In genomic region chr17:71264739-71265138, GRCm38 (mm10) we compare ENCODE assay signal across 19 mouse cellular contexts. TPM values are rescaled to one million over a fixed set of nuclear protein-coding genes. Genes with fewer than 3 reads are reported as not detected.
DNase-seq lines count a peak whose midpoint lies in the region; ATAC-seq and TF ChIP-seq lines count a peak whose summit lies in the region.
"Had no signal": no experiment of that assay in that cellular context is flagged by ENCODE, and none has a peak within 500 bp of the region (broad histone marks: within the 10 kb centered on the region; RNA-seq: fewer than 3 reads in every experiment).

No protein-coding gene starts in this region.

- WGBS in heart, embryonic 14.5 days: 15% methylated on average over 4 of the region's 4 CpGs
- WGBS in limb, embryonic 10.5 days: 84% methylated on average over 4 of the region's 4 CpGs

- DNase-seq in heart, postnatal 14 days: no peak
- DNase-seq in G1E (ENCODE audit: low spot score): peak; percentile 61
- no peak for DNase-seq in limb, embryonic 10.5 days (ENCODE audit: low spot score)
- no peak for DNase-seq in right cerebral cortex, postnatal 36 days (ENCODE audit: low spot score in 2 of 2)
- DNase-seq: adrenal gland, postnatal 10 days; cerebellum, postnatal 25 days; forebrain, postnatal 0 days; gastrocnemius, postnatal 25 days; lung, adult 2 months; right cerebral cortex, adult 18-20 months; thymus, adult 2 months had no signal

- H3K27ac ChIP-seq in heart, embryonic 14.5 days (replicated peaks in 1 of 2; ENCODE audit: control insufficient read depth in 1 of 2, insufficient read depth in 1 of 2, low read depth in 2 of 2, low read length in 2 of 2): peak overlapping the region; percentile 25 to 28; a peak in 3 of 4 replicates
- no peak overlapping the region for H3K27ac ChIP-seq in limb, embryonic 10.5 days
- H3K27ac ChIP-seq: embryonic facial prominence, embryonic 15.5 days; midbrain, embryonic 13.5 days; neural tube, embryonic 12.5 days had no signal

- no peaks in the 10 kb centered on the region for H3K9me3 ChIP-seq in heart, embryonic 14.5 days (ENCODE audit: control insufficient read depth, low read length)
- H3K9me3 ChIP-seq in G1E (replicated peaks): no peaks in the 10 kb centered on the region
- no peaks in the 10 kb centered on the region for H3K9me3 ChIP-seq in limb, embryonic 10.5 days (replicated peaks)
- H3K9me3 ChIP-seq: embryonic facial prominence, embryonic 15.5 days; midbrain, embryonic 13.5 days; neural tube, embryonic 12.5 days had no signal

- H3K36me3 ChIP-seq in heart, embryonic 14.5 days (ENCODE audit: control insufficient read depth, insufficient read depth, low read length): no peaks in the 10 kb centered on the region
- H3K36me3 ChIP-seq in G1E (replicated peaks): peaks cover 64% of the 10 kb centered on the region
- peaks cover 17% of the 10 kb centered on the region for H3K36me3 ChIP-seq in limb, embryonic 10.5 days
- H3K36me3 ChIP-seq: embryonic facial prominence, embryonic 15.5 days; midbrain, embryonic 13.5 days; neural tube, embryonic 12.5 days had no signal

- H3K4me3 ChIP-seq in heart, embryonic 14.5 days (ENCODE audit: control insufficient read depth in 1 of 2, insufficient read depth in 1 of 2, low read depth in 1 of 2, low read length in 2 of 2): no peak overlapping the region
- peak overlapping the region; percentile 45; the same call in 1 of the 2 replicates for H3K4me3 ChIP-seq in G1E (ENCODE audit: low read depth, low read length)
- H3K4me3 ChIP-seq in limb, embryonic 10.5 days: no peak overlapping the region
- H3K4me3 ChIP-seq: embryonic facial prominence, embryonic 15.5 days; midbrain, embryonic 13.5 days; neural tube, embryonic 12.5 days had no signal

- H3K4me2 ChIP-seq in heart, embryonic 14.5 days (ENCODE audit: low read length): no peak overlapping the region
- H3K4me2 ChIP-seq: embryonic facial prominence, embryonic 15.5 days; midbrain, embryonic 13.5 days; neural tube, embryonic 12.5 days had no signal

- intact Hi-C loops in heart, postnatal 14 days (cut with DNase I): no loop called here

- peaks cover 33 to 43% of the 10 kb centered on the region in 2 experiments for H3K4me1 ChIP-seq in heart, embryonic 14.5 days (ENCODE audit: control insufficient read depth in 2 of 2, insufficient read depth in 2 of 2, low read length in 2 of 2)
- H3K4me1 ChIP-seq in G1E (ENCODE audit: insufficient read depth, low read depth, low read length): peaks cover 75% of the 10 kb centered on the region
- 0 out of 2 replicates have a peak, but pooled peaks cover 6% of the 10 kb centered on the region for H3K4me1 ChIP-seq in limb, embryonic 10.5 days
- H3K4me1 ChIP-seq: midbrain, embryonic 13.5 days; neural tube, embryonic 12.5 days had no signal

- ATAC-seq in heart, embryonic 14.5 days (ENCODE audit: insufficient number of reproducible peaks, insufficient read depth, low FRiP score, low read depth): no peak
- ATAC-seq in G1E (ENCODE audit: extremely low read depth, insufficient number of reproducible peaks, low FRiP score, poor library complexity, severe bottlenecking): peak; percentile 58
- peak; percentile 86 for ATAC-seq in hematopoietic stem cell, adult 5-6 weeks (replicated peaks in 1 of 2; ENCODE audit: insufficient read depth in 1 of 2, low FRiP score in 2 of 2, low TSS enrichment in 1 of 2, low read depth in 1 of 2, poor library complexity in 2 of 2, severe bottlenecking in 2 of 2)
- ATAC-seq in megakaryocyte progenitor cell, adult 5-6 weeks (replicated peaks; ENCODE audit: poor library complexity): peak; percentile 61
- ATAC-seq: forebrain, postnatal 0 days; intestine, embryonic 16.5 days; midbrain, embryonic 13.5 days had no signal

- no peak overlapping the region for H3K9ac ChIP-seq in heart, embryonic 14.5 days (ENCODE audit: low read length)
- H3K9ac ChIP-seq: embryonic facial prominence, embryonic 15.5 days; forebrain, postnatal 0 days; midbrain, embryonic 13.5 days; neural tube, embryonic 12.5 days had no signal

- no peaks in the 10 kb centered on the region for H3K27me3 ChIP-seq in heart, embryonic 14.5 days (ENCODE audit: control insufficient read depth, insufficient read depth, low read length)
- no peaks in the 10 kb centered on the region for H3K27me3 ChIP-seq in G1E (ENCODE audit: insufficient read depth, low read length)
- no peaks in the 10 kb centered on the region for H3K27me3 ChIP-seq in limb, embryonic 10.5 days (ENCODE audit: low read depth, poor library complexity, severe bottlenecking)
- H3K27me3 ChIP-seq: CH12.LX; embryonic facial prominence, embryonic 15.5 days; midbrain, embryonic 13.5 days; neural tube, embryonic 12.5 days had no signal

- TF ChIP-seq CTCF in G1E (IDR thresholded peaks at IDR 0.05; ENCODE audit: low read depth, low read length): no peak

RNA-seq across cellular contexts. Expression of gene Emilin2, which starts 47.0 kb away (rescaled TPM):
- polyA plus RNA-seq in heart, embryonic 14.5 days (2014; fragmentation: Nextera tagmentation; extraction: Ambion mirVana): 42.6 and 45.4 TPM in 2 replicates
- 100 to 1,000 TPM; 107 to 118 TPM for total RNA-seq in heart, postnatal 14 days (2021)
- total RNA-seq in G1E (2014; fragmentation: Nextera tagmentation) (80.3 and 81.3 TPM in 2 replicates), G1E (2017) (137 and 170 TPM in 2 replicates)
- 106 and 131 TPM in 2 replicates for polyA plus RNA-seq in G1E (2012)
- total RNA-seq in hematopoietic stem cell, adult 5-6 weeks (2017): 13.1 and 21.3 TPM in 2 replicates
- total RNA-seq in megakaryocyte progenitor cell, adult 5-6 weeks (2015): 14.6 and 16.3 TPM in 2 replicates
- total RNA-seq in megakaryocyte progenitor cell, adult 5-6 weeks (2017): 20.0 and 23.5 TPM in 2 replicates
- polyA plus RNA-seq in limb, embryonic 10.5 days (2016; fragmentation: Nextera tagmentation; extraction: Ambion mirVana): 30.0 and 36.1 TPM in 2 replicates
